Mouse (Mus musculus): ENCODE data around the gene Zswim5. TPM values are rescaled to one million over a fixed set of nuclear protein-coding genes. Genes with fewer than 3 reads are reported as not detected.
A peak's percentile ranks its signal among the peaks of the same experiment; 100 is the strongest.

Zswim5 gene
- polyA plus RNA-seq, 1 experiment = 2.1 TPM

DNA sequence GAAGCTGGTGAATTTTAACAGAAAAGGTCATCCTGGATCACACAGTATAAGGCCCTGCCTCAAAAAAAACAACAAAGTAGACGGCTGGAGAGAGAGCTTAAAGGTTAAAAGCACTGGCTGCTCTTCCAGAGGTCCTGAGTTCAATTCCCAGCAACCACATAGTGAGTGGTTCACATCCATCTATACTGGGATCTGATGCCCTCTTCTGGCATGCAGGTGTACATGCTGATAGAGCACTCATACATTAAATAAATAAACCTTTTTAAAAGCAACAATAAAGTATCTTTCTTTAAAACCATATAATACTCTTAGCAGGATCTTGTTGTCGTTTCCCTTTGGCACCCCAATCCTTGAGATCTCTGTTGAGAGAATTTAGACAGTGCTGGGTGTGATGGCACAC lies 99.3 kb downstream of the Zswim5 start:
- Histone ChIP-seq H3K27ac (ENCODE audit: insufficient read depth, low read length) (no peak overlapping the region), H3K27me3 (ENCODE audit: control insufficient read depth, insufficient read depth, low read length, poor library complexity, severe bottlenecking) (no peaks in the 10 kb centered on the region), H3K9me3 (replicated peaks; ENCODE audit: control insufficient read depth, insufficient read depth, low read length, poor library complexity, severe bottlenecking) (no peaks in the 10 kb centered on the region), H3K36me3 (ENCODE audit: control insufficient read depth, insufficient read depth, low read length, poor library complexity, severe bottlenecking) (no peaks in the 10 kb centered on the region), H3K9ac (ENCODE audit: low read depth, poor library complexity, severe bottlenecking) (no peak overlapping the region), H3K4me3 (ENCODE audit: low read depth, low read length) (no peak overlapping the region), H3K4me1 (ENCODE audit: control insufficient read depth, insufficient read depth, low read length) (no peaks in the 10 kb centered on the region)
- TF ChIP-seq CTCF (IDR thresholded peaks at IDR 0.05; ENCODE audit: low read depth, low read length) (no peak), POLR2A (IDR thresholded peaks at IDR 0.05; ENCODE audit: insufficient read depth, low read length) (no peak), EP300 (IDR thresholded peaks at IDR 0.05; ENCODE audit: insufficient read depth, low read depth, low read length) (no peak)

DNA sequence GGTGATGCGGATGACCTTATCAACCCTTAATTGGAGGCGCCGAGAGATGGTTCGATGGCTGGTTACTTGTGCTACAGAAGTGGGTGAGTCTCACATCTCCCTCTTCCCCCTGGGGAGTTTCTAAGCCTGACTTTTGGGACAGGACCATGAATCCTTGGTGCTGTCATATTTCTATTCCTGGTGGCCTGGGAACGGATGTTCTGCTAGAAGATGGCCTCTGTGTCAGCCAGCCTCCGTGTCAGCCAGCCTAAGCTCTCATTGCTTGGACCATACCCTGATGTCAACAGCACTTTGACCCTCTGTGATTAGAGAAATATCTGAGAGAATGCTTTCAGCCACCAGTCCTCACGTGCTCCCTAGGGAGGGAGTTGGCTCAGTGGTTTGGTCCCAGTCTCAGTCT lies 108.5 kb downstream of the Zswim5 start:
- no peaks in the 10 kb centered on the region for H3K9me3 ChIP-seq (replicated peaks; ENCODE audit: control insufficient read depth, insufficient read depth, low read length, poor library complexity, severe bottlenecking)
- TF ChIP-seq EP300 (IDR thresholded peaks at IDR 0.05; ENCODE audit: insufficient read depth, low read depth, low read length) (no peak), CTCF (IDR thresholded peaks at IDR 0.05; ENCODE audit: low read depth, low read length) (no peak), POLR2A (IDR thresholded peaks at IDR 0.05; ENCODE audit: insufficient read depth, low read length) (no peak)
- no peaks in the 10 kb centered on the region for H3K27me3 ChIP-seq (ENCODE audit: control insufficient read depth, insufficient read depth, low read length, poor library complexity, severe bottlenecking)
- H3K9ac ChIP-seq (ENCODE audit: low read depth, poor library complexity, severe bottlenecking) = no peak overlapping the region
- H3K36me3 ChIP-seq (ENCODE audit: control insufficient read depth, insufficient read depth, low read length, poor library complexity, severe bottlenecking) = no peaks in the 10 kb centered on the region
- H3K27ac ChIP-seq (ENCODE audit: insufficient read depth, low read length) = no peak overlapping the region
- peaks cover 2% of the 10 kb centered on the region for H3K4me1 ChIP-seq (ENCODE audit: control insufficient read depth, insufficient read depth, low read length)
- H3K4me3 ChIP-seq (ENCODE audit: low read depth, low read length) = no peak overlapping the region

DNA sequence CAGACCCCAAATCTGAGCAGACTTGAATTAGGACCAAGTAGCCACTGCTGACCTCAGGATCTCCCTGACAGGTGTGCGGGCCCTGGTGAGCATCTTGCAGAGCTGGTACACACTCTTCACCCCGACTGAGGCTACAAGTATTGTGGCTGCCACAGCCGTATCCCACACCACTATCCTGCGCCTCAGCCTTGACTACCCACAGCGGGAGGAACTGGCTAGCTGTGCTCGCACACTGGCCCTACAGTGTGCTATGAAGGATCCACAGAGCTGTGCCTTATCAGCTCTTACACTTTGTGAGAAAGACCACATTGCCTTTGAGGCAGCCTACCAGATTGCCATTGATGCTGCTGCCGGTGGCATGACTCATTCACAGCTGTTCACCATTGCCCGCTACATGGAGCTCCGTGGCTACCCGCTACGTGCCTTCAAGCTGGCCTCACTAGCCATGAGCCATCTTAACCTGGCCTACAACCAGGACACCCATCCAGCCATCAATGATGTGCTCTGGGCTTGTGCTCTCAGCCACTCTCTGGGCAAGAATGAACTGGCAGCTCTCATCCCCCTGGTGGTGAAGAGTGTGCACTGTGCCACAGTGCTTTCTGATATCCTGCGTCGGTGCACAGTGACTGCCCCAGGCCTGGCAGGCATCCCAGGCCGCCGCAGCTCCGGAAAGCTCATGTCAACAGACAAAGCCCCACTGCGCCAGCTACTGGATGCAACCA lies 109.4 kb downstream of the Zswim5 start:
- Histone ChIP-seq H3K9ac (ENCODE audit: low read depth, poor library complexity, severe bottlenecking) (no peak overlapping the region), H3K9me3 (replicated peaks; ENCODE audit: control insufficient read depth, insufficient read depth, low read length, poor library complexity, severe bottlenecking) (no peaks in the 10 kb centered on the region), H3K27ac (ENCODE audit: insufficient read depth, low read length) (no peak overlapping the region), H3K4me1 (ENCODE audit: control insufficient read depth, insufficient read depth, low read length) (peaks cover 2% of the 10 kb centered on the region), H3K4me3 (ENCODE audit: low read depth, low read length) (no peak overlapping the region; the same call in 1 of the 2 replicates), H3K27me3 (ENCODE audit: control insufficient read depth, insufficient read depth, low read length, poor library complexity, severe bottlenecking) (no peaks in the 10 kb centered on the region), H3K36me3 (ENCODE audit: control insufficient read depth, insufficient read depth, low read length, poor library complexity, severe bottlenecking) (no peaks in the 10 kb centered on the region)
- TF ChIP-seq EP300 (IDR thresholded peaks at IDR 0.05; ENCODE audit: insufficient read depth, low read depth, low read length) (peak; percentile 40; the same call in 1 of the 2 replicates), POLR2A (IDR thresholded peaks at IDR 0.05; ENCODE audit: insufficient read depth, low read length) (no peak), CTCF (IDR thresholded peaks at IDR 0.05; ENCODE audit: low read depth, low read length) (peak; percentile 62)

DNA sequence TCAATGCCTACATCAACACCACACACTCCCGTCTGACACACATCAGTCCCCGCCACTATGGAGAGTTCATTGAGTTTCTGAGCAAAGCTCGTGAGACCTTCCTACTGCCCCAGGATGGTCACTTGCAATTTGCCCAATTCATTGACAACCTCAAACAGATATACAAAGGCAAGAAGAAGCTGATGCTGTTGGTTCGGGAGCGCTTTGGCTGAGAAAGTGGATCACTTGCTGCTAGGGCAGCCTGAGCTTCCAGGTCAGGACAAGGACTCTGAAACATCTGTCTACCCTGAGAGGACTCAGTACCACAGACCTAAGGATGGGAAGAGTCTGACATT lies 109.9 kb downstream of the Zswim5 start:
- H3K27ac ChIP-seq (ENCODE audit: insufficient read depth, low read length) = no peak overlapping the region
- peaks cover 2% of the 10 kb centered on the region for H3K4me1 ChIP-seq (ENCODE audit: control insufficient read depth, insufficient read depth, low read length)
- TF ChIP-seq CTCF (IDR thresholded peaks at IDR 0.05; ENCODE audit: low read depth, low read length) (no peak), POLR2A (IDR thresholded peaks at IDR 0.05; ENCODE audit: insufficient read depth, low read length) (no peak), EP300 (IDR thresholded peaks at IDR 0.05; ENCODE audit: insufficient read depth, low read depth, low read length) (no peak)
- H3K9me3 ChIP-seq (replicated peaks; ENCODE audit: control insufficient read depth, insufficient read depth, low read length, poor library complexity, severe bottlenecking) = no peaks in the 10 kb centered on the region
- H3K9ac ChIP-seq (ENCODE audit: low read depth, poor library complexity, severe bottlenecking) = no peak overlapping the region
- no peaks in the 10 kb centered on the region for H3K27me3 ChIP-seq (ENCODE audit: control insufficient read depth, insufficient read depth, low read length, poor library complexity, severe bottlenecking)
- no peaks in the 10 kb centered on the region for H3K36me3 ChIP-seq (ENCODE audit: control insufficient read depth, insufficient read depth, low read length, poor library complexity, severe bottlenecking)
- H3K4me3 ChIP-seq (ENCODE audit: low read depth, low read length) = no peak overlapping the region

DNA sequence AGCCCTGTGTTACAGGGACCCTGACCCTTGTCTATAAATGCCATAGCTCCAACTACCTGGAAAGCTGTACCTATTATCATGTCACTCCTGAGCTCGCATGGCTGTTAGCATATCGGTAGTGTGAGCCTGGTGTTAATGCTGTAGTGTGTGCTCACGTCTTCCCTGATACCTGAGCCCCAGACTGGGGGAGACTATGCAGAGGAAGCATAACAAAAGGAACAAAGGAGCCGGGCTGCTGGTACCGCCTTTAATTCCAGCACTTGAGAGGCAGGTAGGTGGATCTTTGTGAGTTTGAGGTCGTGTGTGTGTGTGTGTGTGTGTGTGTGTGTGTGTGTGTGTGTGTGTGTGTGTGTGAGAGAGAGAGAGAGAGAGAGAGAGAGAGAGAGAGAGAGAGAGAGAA lies 112.6 kb downstream of the Zswim5 start:
- Histone ChIP-seq H3K9ac (ENCODE audit: low read depth, poor library complexity, severe bottlenecking) (no peak overlapping the region), H3K27ac (ENCODE audit: insufficient read depth, low read length) (0 out of 2 replicates have a peak overlapping the region, but pooled peaks have one; percentile 5), H3K9me3 (replicated peaks; ENCODE audit: control insufficient read depth, insufficient read depth, low read length, poor library complexity, severe bottlenecking) (no peaks in the 10 kb centered on the region), H3K36me3 (ENCODE audit: control insufficient read depth, insufficient read depth, low read length, poor library complexity, severe bottlenecking) (no peaks in the 10 kb centered on the region), H3K27me3 (ENCODE audit: control insufficient read depth, insufficient read depth, low read length, poor library complexity, severe bottlenecking) (no peaks in the 10 kb centered on the region), H3K4me1 (ENCODE audit: control insufficient read depth, insufficient read depth, low read length) (peaks cover 2% of the 10 kb centered on the region), H3K4me3 (ENCODE audit: low read depth, low read length) (no peak overlapping the region)
- no peak for TF ChIP-seq EP300 (IDR thresholded peaks at IDR 0.05; ENCODE audit: insufficient read depth, low read depth, low read length)
- no peak for TF ChIP-seq POLR2A (IDR thresholded peaks at IDR 0.05; ENCODE audit: insufficient read depth, low read length)
- no peak for TF ChIP-seq CTCF (IDR thresholded peaks at IDR 0.05; ENCODE audit: low read depth, low read length)

DNA sequence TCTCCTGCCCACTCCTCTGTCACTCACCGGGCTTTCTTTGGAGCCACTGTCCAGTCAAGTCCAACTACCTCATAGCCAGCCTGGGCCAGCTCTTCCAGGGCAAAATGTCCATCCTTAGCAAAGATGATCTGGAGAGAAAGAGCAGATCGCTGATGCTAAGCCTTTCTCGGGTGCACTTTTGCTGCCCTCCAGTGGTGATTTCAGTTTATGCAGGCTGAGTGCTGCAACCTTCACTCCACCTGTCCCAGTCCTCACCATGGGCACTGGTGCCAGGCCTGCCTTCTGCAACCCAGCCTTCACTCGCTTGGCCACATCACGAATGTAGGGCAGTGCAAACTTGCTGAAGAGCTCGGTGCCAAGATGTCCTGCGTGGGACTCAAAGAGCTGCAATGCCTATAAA lies 114.2 kb downstream of the Zswim5 start:
- H3K4me1 ChIP-seq (ENCODE audit: control insufficient read depth, insufficient read depth, low read length) = peaks cover 2% of the 10 kb centered on the region
- no peak overlapping the region for H3K9ac ChIP-seq (ENCODE audit: low read depth, poor library complexity, severe bottlenecking)
- no peak overlapping the region for H3K27ac ChIP-seq (ENCODE audit: insufficient read depth, low read length)
- no peaks in the 10 kb centered on the region for H3K36me3 ChIP-seq (ENCODE audit: control insufficient read depth, insufficient read depth, low read length, poor library complexity, severe bottlenecking)
- H3K9me3 ChIP-seq (replicated peaks; ENCODE audit: control insufficient read depth, insufficient read depth, low read length, poor library complexity, severe bottlenecking) = no peaks in the 10 kb centered on the region
- TF ChIP-seq POLR2A (IDR thresholded peaks at IDR 0.05; ENCODE audit: insufficient read depth, low read length) = no peak
- no peak for TF ChIP-seq EP300 (IDR thresholded peaks at IDR 0.05; ENCODE audit: insufficient read depth, low read depth, low read length)
- peak; percentile 82 for TF ChIP-seq CTCF (IDR thresholded peaks at IDR 0.05; ENCODE audit: low read depth, low read length)
- no peaks in the 10 kb centered on the region for H3K27me3 ChIP-seq (ENCODE audit: control insufficient read depth, insufficient read depth, low read length, poor library complexity, severe bottlenecking)
- H3K4me3 ChIP-seq (ENCODE audit: low read depth, low read length) = no peak overlapping the region

Data from ES-Bruce4 (cell line).